Mouse (Mus musculus) gastrocnemius, postnatal 10 days (tissue): ENCODE results near the gene Mcrs1. TPM values are rescaled to one million over a fixed set of nuclear protein-coding genes. Genes with fewer than 3 reads are reported as not detected.
"Not testable (repeated sequence)": the region's sequence is repeated elsewhere in the genome, so short reads cannot be mapped to it uniquely, and the experiment has no call there.

ENCODE experiments used
- DNase-seq: peaks from one replicate; pipeline ENCODE4 v3.0.0; 2021; ENCODE audit warnings: mixed read lengths
- long read RNA-seq, 2 experiments: library from polyadenylated mRNA; stranded (forward); transcript quantifications; one replicate each; pipeline ENCODE4 v2.0.0; 2021
- total RNA-seq, 2 experiments: library from RNA; stranded (reverse); gene quantifications; 2 replicates each; pipeline ENCODE4 v1.2.3; 2021

Mcrs1 gene
- 10 to 100 TPM; 41.0 to 44.7 TPM for total RNA-seq
- long read RNA-seq, experiment 1, transcript Mcrs1-202 (14 exons, 1,771 nt), result minor isoform, 8 of 106 reads
- long read RNA-seq, experiment 1, transcript Mcrs1-201 (15 exons, 1,916 nt), result major isoform, 57 of 106 reads
- long read RNA-seq, experiment 1, transcript Mcrs1-209 (11 exons, 1,521 nt), result minor isoform, 19 of 106 reads
- long read RNA-seq, experiment 1, partial matches to known transcripts, result 9 of 106 reads
- long read RNA-seq, experiment 1, other reads (novel, unspliced or antisense), result 13 of 106 reads
- long read RNA-seq, experiment 2, transcript Mcrs1-201 (15 exons, 1,916 nt), result major isoform, 62 of 104 reads
- long read RNA-seq, experiment 2, transcript Mcrs1-209 (11 exons, 1,521 nt), result minor isoform, 18 of 104 reads
- long read RNA-seq, experiment 2, partial matches to known transcripts, result 6 of 104 reads
- long read RNA-seq, experiment 2, other reads (novel, unspliced or antisense), result 14 of 104 reads

GRCm38 (mm10) chr15:99251626-99252380 lies at the start of gene Mcrs1:
Mcrs1 (minus strand) TSS chr15:99251961.
- DNase-seq, result peak; percentile 97

- no peak for DNase-seq
Measured at GRCm38 (mm10) chr15:99296213-99296612, 44.5 kb upstream of the Mcrs1 start.

- DNase-seq, result peak; percentile 42
Measured at GRCm38 (mm10) chr15:99295484-99295981, 43.8 kb upstream of the Mcrs1 start, which contains the start of gene Fam186b. Fam186b (minus strand) TSS chr15:99295888.

- DNase-seq, result peak; percentile 95
Measured at GRCm38 (mm10) chr15:99294813-99295374, 43.1 kb upstream of the Mcrs1 start, which contains the start of gene Prpf40b. Prpf40b (plus strand) TSS chr15:99295087.

GRCm38 (mm10) chr15:99294287-99294686 lies 42.5 kb upstream of the Mcrs1 start:
- no peak for DNase-seq

GRCm38 (mm10) chr15:99290586-99290985 lies 38.8 kb upstream of the Mcrs1 start:
- no peak for DNase-seq

- DNase-seq, result no peak
Measured at GRCm38 (mm10) chr15:99285189-99285535, 33.4 kb upstream of the Mcrs1 start.

- no peak for DNase-seq
Measured at GRCm38 (mm10) chr15:99284527-99285188, 32.9 kb upstream of the Mcrs1 start.

GRCm38 (mm10) chr15:99283456-99283855 lies 31.7 kb upstream of the Mcrs1 start:
- DNase-seq, result no peak

- DNase-seq, result no peak
Measured at GRCm38 (mm10) chr15:99278271-99278670, 26.5 kb upstream of the Mcrs1 start.

- DNase-seq, result no peak
Measured at GRCm38 (mm10) chr15:99276095-99276494, 24.3 kb upstream of the Mcrs1 start.

- peak; percentile 59 for DNase-seq
Measured at GRCm38 (mm10) chr15:99265679-99266078, 13.9 kb upstream of the Mcrs1 start.

- DNase-seq, result no peak
Measured at GRCm38 (mm10) chr15:99264363-99264762, 12.6 kb upstream of the Mcrs1 start.

GRCm38 (mm10) chr15:99262702-99263101 lies 10.9 kb upstream of the Mcrs1 start:
- no peak for DNase-seq

GRCm38 (mm10) chr15:99259730-99260252 lies 8.0 kb upstream of the Mcrs1 start:
- DNase-seq, result peak; percentile 63

- no peak for DNase-seq
Measured at GRCm38 (mm10) chr15:99259167-99259729, 7.5 kb upstream of the Mcrs1 start.

GRCm38 (mm10) chr15:99255241-99255749 lies 3.5 kb upstream of the Mcrs1 start:
- DNase-seq, result no peak

- DNase-seq, result no peak
Measured at GRCm38 (mm10) chr15:99254477-99255005, 2.8 kb upstream of the Mcrs1 start.

GRCm38 (mm10) chr15:99253772-99254171 lies 2.0 kb upstream of the Mcrs1 start:
- no peak for DNase-seq

- DNase-seq, result not testable (repeated sequence)
Measured at GRCm38 (mm10) chr15:99253175-99253479, 1.4 kb upstream of the Mcrs1 start.
